Mouse (Mus musculus): Measurements from ENCODE around the gene Zfp410. TPM values are rescaled to one million over a fixed set of nuclear protein-coding genes. Genes with fewer than 3 reads are reported as not detected.

Zfp410 gene
- total and polyA plus RNA-seq, 3 experiments = 33.5 to 53.7 (median 42.9) TPM

DNA sequence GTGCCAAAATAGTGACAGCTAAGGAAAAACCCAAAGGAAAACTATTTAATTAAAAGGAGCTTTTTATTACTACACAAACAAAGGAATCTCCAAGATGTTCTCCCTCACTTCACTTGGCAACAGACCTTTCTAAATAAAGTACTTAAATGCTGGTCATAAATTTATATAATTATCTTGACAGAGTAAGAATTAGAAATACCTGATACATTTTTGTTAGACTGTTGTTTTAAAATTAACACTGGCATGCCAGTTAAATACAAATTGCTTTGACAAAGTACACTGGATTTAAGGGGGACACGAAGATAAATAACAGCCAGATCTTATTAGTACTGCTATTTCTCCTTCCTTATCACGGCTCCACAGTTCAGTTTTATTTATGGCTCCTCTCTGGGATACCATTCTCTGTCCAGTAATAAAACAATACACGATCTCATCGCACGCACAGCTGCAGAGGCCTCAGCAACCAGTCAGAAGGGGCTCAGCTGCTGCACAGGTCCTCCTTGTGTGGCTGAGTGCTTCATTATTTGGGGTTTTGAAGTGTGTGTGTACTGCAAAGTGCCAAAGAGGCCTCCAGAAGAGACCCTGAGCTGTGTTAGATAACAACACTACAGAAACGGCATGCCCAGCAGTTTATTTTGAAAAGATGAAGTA, 57.3 kb downstream of the Zfp410 start:
- Histone ChIP-seq H3K9ac (ENCODE audit: insufficient read depth, low read depth) (no peak overlapping the region), H3K4me2 (ENCODE audit: insufficient read depth, low read depth, poor library complexity, severe bottlenecking) (no peak overlapping the region), H3K27ac (ENCODE audit: insufficient read depth, low read depth) (no peak overlapping the region), H3K4me3 (replicated peaks in 1 of 3; ENCODE audit: low read depth in 2 of 3, low read length in 2 of 3, poor library complexity in 1 of 3) (no peak overlapping the region), H3K4me1 (ENCODE audit: control insufficient read depth in 1 of 2, insufficient read depth in 2 of 2) (no peaks in the 10 kb centered on the region), H3K36me3 (replicated peaks in 1 of 2; ENCODE audit: control insufficient read depth in 1 of 2, insufficient read depth in 1 of 2, low read length in 1 of 2) (peaks cover 38 to 66% of the 10 kb centered on the region in 2 experiments), H3K27me3 (replicated peaks) (no peaks in the 10 kb centered on the region), H3K79me2 (replicated peaks; ENCODE audit: control insufficient read depth, extremely low read depth, insufficient read depth, poor library complexity, severe bottlenecking) (no peaks in the 10 kb centered on the region), H3K9me3 (replicated peaks; ENCODE audit: low read length) (no peaks in the 10 kb centered on the region)
- in situ Hi-C loops (cut with MboI; ENCODE audit: low pct_ligation_motif_present, low pct_unique_long_range_greater_than_20kb, low sequenced_read_pairs) = no loop called here
- TF ChIP-seq ZKSCAN1 (IDR thresholded peaks at IDR 0.05; ENCODE audit: borderline replicate concordance, low read depth, low read length) = no peak
- no peak for TF ChIP-seq NELFE (IDR thresholded peaks at IDR 0.05; ENCODE audit: low read depth, low read length)
- no peak for TF ChIP-seq MAZ (IDR thresholded peaks at IDR 0.05; ENCODE audit: low read depth, low read length)
- no peak for TF ChIP-seq JUND (conservative IDR thresholded peaks at IDR 0.05; ENCODE audit: low read depth, low read length)
- TF ChIP-seq SMC3 (IDR thresholded peaks at IDR 0.05; ENCODE audit: low read depth, low read length) = no peak
- TF ChIP-seq PAX5 (IDR thresholded peaks at IDR 0.05; ENCODE audit: low read length) = no peak
- no peak for TF ChIP-seq RCOR1 (conservative IDR thresholded peaks at IDR 0.05; ENCODE audit: low read depth, low read length)
- no peak for TF ChIP-seq TCF12 (IDR thresholded peaks at IDR 0.05; ENCODE audit: low read depth, low read length)
- no peak for TF ChIP-seq RAD21 (IDR thresholded peaks at IDR 0.05; ENCODE audit: low read depth, low read length)
- dilution Hi-C loops (cut with MboI; ENCODE audit: extremely low pct_ligation_motif_present, extremely low pct_unique_long_range_greater_than_20kb, low sequenced_read_pairs) = no loop called here
- no peak for DNase-seq (ENCODE audit: extremely low read depth)

DNA sequence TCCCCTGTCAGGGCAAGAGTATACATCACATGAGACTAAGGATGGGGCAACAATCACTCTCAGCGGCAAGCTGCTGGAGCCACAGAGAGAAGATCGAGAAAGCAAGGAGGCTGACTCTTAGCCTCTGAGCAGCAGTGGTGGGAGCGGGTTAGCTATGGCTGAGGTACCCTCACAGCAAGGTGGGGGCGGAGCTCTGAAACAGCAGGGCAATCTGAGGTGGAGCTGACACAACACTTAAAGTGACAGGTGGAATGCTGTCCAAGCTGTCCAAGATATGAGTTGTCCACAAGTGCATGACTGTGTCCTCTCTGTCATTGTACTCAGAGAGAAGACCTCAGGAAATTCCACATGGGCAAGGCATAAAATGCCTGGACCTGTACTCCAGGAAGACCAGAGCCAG, 65.7 kb downstream of the Zfp410 start:
- Histone ChIP-seq H3K27ac (ENCODE audit: insufficient read depth, low read depth) (no peak overlapping the region), H3K36me3 (replicated peaks in 1 of 2; ENCODE audit: control insufficient read depth in 1 of 2, insufficient read depth in 1 of 2, low read length in 1 of 2) (peaks cover 0 to 8% of the 10 kb centered on the region in 2 experiments), H3K9me3 (replicated peaks; ENCODE audit: low read length) (no peaks in the 10 kb centered on the region), H3K4me1 (ENCODE audit: control insufficient read depth in 1 of 2, insufficient read depth in 2 of 2) (0 out of 4 replicates have a peak, but pooled peaks cover 0 to 5% of the 10 kb centered on the region in 2 experiments), H3K79me2 (replicated peaks; ENCODE audit: control insufficient read depth, extremely low read depth, insufficient read depth, poor library complexity, severe bottlenecking) (no peaks in the 10 kb centered on the region), H3K4me2 (ENCODE audit: insufficient read depth, low read depth, poor library complexity, severe bottlenecking) (no peak overlapping the region), H3K27me3 (replicated peaks) (no peaks in the 10 kb centered on the region), H3K4me3 (replicated peaks in 1 of 3; ENCODE audit: low read depth in 2 of 3, low read length in 2 of 3, poor library complexity in 1 of 3) (no peak overlapping the region), H3K9ac (ENCODE audit: insufficient read depth, low read depth) (no peak overlapping the region)
- in situ Hi-C loops (cut with MboI; ENCODE audit: low pct_ligation_motif_present, low pct_unique_long_range_greater_than_20kb, low sequenced_read_pairs) = no loop called here
- no peak for TF ChIP-seq CTCF (conservative IDR thresholded peaks at IDR 0.05 in 1 of 2, IDR thresholded peaks at IDR 0.05 in 1 of 2; ENCODE audit: low read depth in 2 of 2, low read length in 2 of 2)
- no peak for TF ChIP-seq TBP (conservative IDR thresholded peaks at IDR 0.05; ENCODE audit: low read depth, low read length)
- TF ChIP-seq USF1 (IDR thresholded peaks at IDR 0.05; ENCODE audit: low read depth, low read length) = no peak
- TF ChIP-seq USF2 (conservative IDR thresholded peaks at IDR 0.05; ENCODE audit: low read depth, low read length) = no peak
- TF ChIP-seq ETS1 (conservative IDR thresholded peaks at IDR 0.05; ENCODE audit: low read depth, low read length) = no peak
- TF ChIP-seq POLR2A (IDR thresholded peaks at IDR 0.05; ENCODE audit: low read depth, low read length) = no peak
- no peak for TF ChIP-seq KAT2A (IDR thresholded peaks at IDR 0.05; ENCODE audit: insufficient replicate concordance, low read length)
- TF ChIP-seq ZKSCAN1 (IDR thresholded peaks at IDR 0.05; ENCODE audit: borderline replicate concordance, low read depth, low read length) = no peak
- no peak for TF ChIP-seq TCF12 (IDR thresholded peaks at IDR 0.05; ENCODE audit: low read depth, low read length)
- TF ChIP-seq JUND (conservative IDR thresholded peaks at IDR 0.05; ENCODE audit: low read depth, low read length) = no peak
- no peak for TF ChIP-seq RCOR1 (conservative IDR thresholded peaks at IDR 0.05; ENCODE audit: low read depth, low read length)
- TF ChIP-seq MXI1 (IDR thresholded peaks at IDR 0.05; ENCODE audit: low read depth, low read length) = no peak
- TF ChIP-seq RAD21 (IDR thresholded peaks at IDR 0.05; ENCODE audit: low read depth, low read length) = no peak
- no peak for TF ChIP-seq IRF4 (IDR thresholded peaks at IDR 0.05; ENCODE audit: low read depth, low read length)
- no peak for TF ChIP-seq CHD1 (IDR thresholded peaks at IDR 0.05; ENCODE audit: low read depth, low read length)
- no peak for TF ChIP-seq MAZ (IDR thresholded peaks at IDR 0.05; ENCODE audit: low read depth, low read length)
- TF ChIP-seq JUN (IDR thresholded peaks at IDR 0.05; ENCODE audit: insufficient read depth, low read depth, low read length) = no peak
- no peak for TF ChIP-seq NELFE (IDR thresholded peaks at IDR 0.05; ENCODE audit: low read depth, low read length)
- no peak for TF ChIP-seq NRF1 (IDR thresholded peaks at IDR 0.05; ENCODE audit: low read depth, low read length)
- no peak for DNase-seq (ENCODE audit: extremely low read depth)
- dilution Hi-C loops (cut with MboI; ENCODE audit: extremely low pct_ligation_motif_present, extremely low pct_unique_long_range_greater_than_20kb, low sequenced_read_pairs) = no loop called here

Measured in CH12.LX (cell line).